Mouse (Mus musculus) common myeloid progenitor, adult 5-6 weeks (primary cell): ENCODE measurements at regions not wholly inside any gene's neighbourhood (a gene's known extent, or its start where the extent isn't known, plus 50 kb on each side); places are given as distances from the start of the nearest gene placed in this dataset.

Source experiments
- ATAC-seq: replicated peaks from 2 replicates; pipeline ENCODE4 v1.8.0; 2016; ENCODE audit warnings: low read depth, mild to moderate bottlenecking, moderate TSS enrichment, inconsistent platforms; ENCODE audit not compliant: poor library complexity, severe bottlenecking

GRCm38 (mm10) chr16:87092011-87092410, 262.0 kb upstream of the N6amt1 start:
- ATAC-seq: no peak

- ATAC-seq: no peak
These were observed 264.7 kb upstream of the N6amt1 start for GRCm38 (mm10) chr16:87089322-87089721.

GRCm38 (mm10) chr16:87083505-87083904, 270.5 kb upstream of the N6amt1 start:
- no peak for ATAC-seq

DNA sequence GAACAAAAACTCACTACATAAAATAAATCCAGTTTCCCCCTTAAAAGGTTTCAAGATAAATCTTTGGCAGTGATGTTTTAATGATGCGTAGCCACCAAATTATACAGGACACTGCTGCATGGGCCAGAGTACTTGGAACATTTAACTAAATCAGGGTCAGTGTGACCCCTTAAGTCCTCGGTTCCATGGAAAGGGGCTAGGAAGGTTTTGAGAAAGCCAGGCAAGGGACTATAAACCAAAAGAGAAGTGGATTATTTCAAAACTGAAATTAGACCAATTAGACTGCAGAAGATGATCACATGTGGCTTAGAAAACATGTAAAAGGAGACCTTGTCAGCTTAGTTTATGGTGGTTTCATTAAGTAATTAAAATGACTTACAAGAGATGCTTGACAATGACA, 276.6 kb upstream of the N6amt1 start:
- ATAC-seq: no peak

DNA sequence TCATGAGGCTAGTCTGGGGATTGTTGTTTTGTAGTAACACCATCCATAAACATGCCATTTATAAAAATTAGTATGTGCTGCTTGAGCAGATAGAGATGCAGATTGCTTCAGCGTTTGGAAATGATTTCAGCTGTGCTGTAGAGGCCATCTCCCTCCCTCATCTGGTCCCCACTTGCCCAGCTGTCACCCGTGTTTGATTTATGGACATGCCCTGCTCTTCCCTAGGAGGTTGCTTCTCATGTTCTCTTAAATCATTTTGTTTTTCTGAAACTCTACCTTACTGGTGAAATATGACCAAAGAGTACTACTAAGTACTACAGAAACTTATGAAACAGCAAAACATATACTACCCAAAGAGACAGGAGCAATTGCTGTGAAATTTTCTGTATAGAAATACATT, 284.7 kb upstream of the N6amt1 start:
- no peak for ATAC-seq

- ATAC-seq: no peak
These were observed 286.0 kb upstream of the N6amt1 start for GRCm38 (mm10) chr16:87067981-87068380.

GRCm38 (mm10) chr16:87067523-87067922, 286.5 kb upstream of the N6amt1 start:
- ATAC-seq: no peak

- ATAC-seq: no peak
These were observed 293.5 kb upstream of the N6amt1 start for GRCm38 (mm10) chr16:87060473-87060872.

GRCm38 (mm10) chr16:87049741-87050383, 304.1 kb upstream of the N6amt1 start:
- no peak for ATAC-seq

- ATAC-seq: no peak
These were observed 309.0 kb upstream of the N6amt1 start for GRCm38 (mm10) chr16:87044773-87045561.

DNA sequence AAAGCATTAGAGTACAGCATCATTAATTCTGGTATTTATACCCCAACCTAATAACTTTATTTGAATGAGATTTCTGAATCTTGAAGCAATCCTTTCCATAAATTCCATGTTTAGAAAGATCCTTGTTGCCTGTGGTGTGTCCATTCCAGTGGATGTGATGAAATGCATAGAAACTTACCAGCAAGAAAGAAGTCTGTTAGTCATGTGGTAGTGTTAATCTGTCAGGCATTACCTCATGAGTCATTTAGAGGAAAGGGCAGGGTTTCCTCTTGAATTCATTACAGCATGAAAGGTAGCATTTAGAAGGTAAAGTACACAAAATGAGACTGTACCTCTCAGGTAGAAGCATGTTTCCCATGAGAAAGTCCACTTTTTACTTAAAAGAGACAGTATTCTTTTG, 310.3 kb upstream of the N6amt1 start:
- ATAC-seq: no peak

- ATAC-seq: no peak
These were observed 313.6 kb upstream of the N6amt1 start for GRCm38 (mm10) chr16:87040366-87040765.

DNA sequence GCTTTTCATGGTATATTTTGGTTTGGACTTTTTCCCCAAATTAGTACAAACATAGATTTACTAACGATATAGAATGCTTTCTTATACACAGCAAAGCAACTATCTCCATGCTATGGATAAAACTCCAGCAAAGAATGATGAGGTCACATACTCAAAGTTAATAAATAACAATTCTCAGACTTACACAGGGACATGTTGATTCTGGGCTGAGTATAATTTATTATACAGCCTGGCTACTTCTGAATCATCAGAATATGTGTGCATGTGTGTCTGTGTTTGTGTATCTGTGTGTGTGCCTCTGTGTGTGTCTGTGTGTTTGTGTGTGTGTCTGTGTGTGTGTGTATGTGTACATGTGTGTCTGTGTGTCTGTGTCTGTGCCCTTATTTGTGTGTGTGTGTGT, 314.1 kb upstream of the N6amt1 start:
- no peak for ATAC-seq

GRCm38 (mm10) chr16:87037061-87037460, 316.9 kb upstream of the N6amt1 start:
- no peak for ATAC-seq

DNA sequence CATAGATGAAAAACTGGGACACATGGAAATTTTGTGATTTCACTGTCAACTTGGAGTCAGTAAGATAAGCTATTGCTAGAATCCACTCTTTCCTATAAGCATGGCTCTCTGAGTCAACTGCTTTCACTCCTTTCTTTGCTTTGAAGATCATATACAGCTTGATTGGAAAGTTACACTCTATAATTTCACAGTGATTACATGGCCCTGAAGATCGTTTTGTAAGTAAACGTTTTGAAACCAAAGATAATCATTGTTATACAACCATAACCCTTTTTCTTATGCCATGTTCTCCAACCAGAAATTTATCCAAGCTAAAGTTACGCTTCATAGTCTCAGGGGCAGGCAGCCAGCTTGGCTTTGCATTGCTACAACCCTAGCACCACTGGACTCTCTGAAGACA, 322.1 kb upstream of the N6amt1 start:
- ATAC-seq: no peak

GRCm38 (mm10) chr16:87028516-87029145, 325.4 kb upstream of the N6amt1 start:
- no peak for ATAC-seq

DNA sequence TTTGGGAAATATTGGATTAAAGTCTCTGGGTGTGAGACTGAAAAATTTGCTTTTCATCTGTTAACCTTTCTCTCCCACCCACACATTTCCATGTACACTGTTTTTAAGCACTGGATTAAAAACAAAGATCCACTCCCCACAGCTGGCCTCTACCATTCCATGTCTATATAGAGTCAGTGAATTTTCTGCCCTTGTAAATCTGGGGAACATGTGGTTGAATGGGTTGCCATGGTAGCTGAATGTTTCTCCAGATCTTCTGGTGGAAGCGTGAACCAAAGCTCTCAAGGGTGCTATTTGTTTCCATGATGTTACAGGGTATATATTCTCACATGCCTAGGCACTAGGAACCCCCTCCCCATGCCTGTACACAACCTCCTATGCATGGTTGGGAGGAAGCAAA, 326.4 kb upstream of the N6amt1 start:
- no peak for ATAC-seq

GRCm38 (mm10) chr16:87022041-87022440, 331.9 kb upstream of the N6amt1 start:
- ATAC-seq: no peak

- no peak for ATAC-seq
These were observed 336.8 kb upstream of the N6amt1 start for GRCm38 (mm10) chr16:87017107-87017670.

GRCm38 (mm10) chr16:87001579-87001978, 352.4 kb upstream of the N6amt1 start:
- no peak for ATAC-seq

- no peak for ATAC-seq
These were observed 352.9 kb upstream of the N6amt1 start for GRCm38 (mm10) chr16:87001135-87001534.
